Mouse (Mus musculus) bone marrow, adult 2 months (tissue): Measurements from ENCODE around the gene Cpn2.

Source experiments
- CTCF ChIP-seq: fragments of 200-500 bp; IDR thresholded peaks from 2 replicates; pipeline ENCODE4 v1.5.1; 2011; ENCODE audit warnings: low read length, control low read depth; ENCODE audit not compliant: control insufficient read depth, insufficient read depth
- POLR2A ChIP-seq: fragments of 200-500 bp; IDR thresholded peaks from 2 replicates; pipeline ENCODE4 v1.6.1; 2011; ENCODE audit warnings: low read depth, mild to moderate bottlenecking, control low read depth, low read length, borderline replicate concordance; ENCODE audit not compliant: control insufficient read depth

DNA sequence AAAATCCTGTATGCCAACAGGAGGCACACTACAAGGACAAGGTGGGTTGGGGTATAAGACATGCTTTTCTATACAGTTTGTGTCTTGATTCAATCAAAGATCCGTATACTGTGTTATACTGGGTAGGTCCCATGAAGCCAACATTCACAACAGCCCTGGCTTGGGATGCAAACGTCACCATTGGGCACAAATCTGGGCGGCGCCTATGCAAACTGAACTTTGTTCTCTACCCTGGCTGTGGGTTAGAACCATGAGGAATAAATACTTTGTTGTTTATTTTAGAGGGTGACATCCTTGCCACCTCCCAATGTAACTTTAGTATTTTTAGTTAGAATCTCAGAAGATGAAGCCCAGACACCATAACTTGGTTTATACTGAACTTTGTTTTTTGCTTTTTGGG, 13.9 kb downstream of the Cpn2 start:
- TF ChIP-seq CTCF = no peak
- TF ChIP-seq POLR2A = no peak
